Mouse (Mus musculus) hindbrain, embryonic 15.5 days (tissue): ENCODE results near the gene Mreg. TPM values are rescaled to one million over a fixed set of nuclear protein-coding genes. Genes with fewer than 3 reads are reported as not detected.

Source experiments
- ATAC-seq: fragments of 200-750 bp; cut with Nextera tagmentation; 2 replicates; pipeline ENCODE4 v1.8.0; 2017; ENCODE audit warnings: low read depth, moderate number of reproducible peaks, moderate TSS enrichment; ENCODE audit not compliant: low FRiP score
- H3K27ac ChIP-seq: fragments of 300-500 bp; sonication (generic); replicated peaks from 2 replicates; pipeline ENCODE4 v1.5.1; 2015; ENCODE audit warnings: mild to moderate bottlenecking, inconsistent platforms
- H3K27me3 ChIP-seq: fragments of 300-500 bp; sonication (generic); 2 replicates; pipeline ENCODE4 v1.6.1; 2015; ENCODE audit warnings: control low read depth, inconsistent platforms
- H3K36me3 ChIP-seq: fragments of 300-500 bp; sonication (generic); 2 replicates; pipeline ENCODE4 v1.6.1; 2015; ENCODE audit warnings: control low read depth, inconsistent platforms
- H3K4me1 ChIP-seq: fragments of 300-500 bp; sonication (generic); replicated peaks from 2 replicates; pipeline ENCODE4 v1.6.1; 2015; ENCODE audit warnings: control low read depth, inconsistent platforms
- H3K4me2 ChIP-seq: fragments of 300-500 bp; sonication (generic); 2 replicates; pipeline ENCODE4 v1.6.1; 2015; ENCODE audit warnings: moderate library complexity, mild to moderate bottlenecking, inconsistent platforms
- H3K4me3 ChIP-seq: fragments of 300-500 bp; sonication (generic); 2 replicates; pipeline ENCODE4 v1.5.1; 2015; ENCODE audit warnings: mild to moderate bottlenecking, inconsistent platforms
- H3K9ac ChIP-seq: fragments of 300-500 bp; sonication (generic); 2 replicates; pipeline ENCODE4 v1.6.1; 2015; ENCODE audit warnings: inconsistent platforms
- H3K9me3 ChIP-seq: fragments of 300-500 bp; sonication (generic); 2 replicates; pipeline ENCODE4 v1.6.1; 2016; ENCODE audit warnings: control low read depth, inconsistent platforms
- WGBS: fragments of 180-500 bp; shearing (Covaris S2); methylation state at CpG from one replicate; pipeline ENCODE4 v1.1.7; 2015; 5-methylcytosine and 5-hydroxymethylcytosine counted together
- polyA plus RNA-seq: library from polyadenylated mRNA; unstranded; fragments of >200 nt; fragmentation: Nextera tagmentation; extraction: Ambion mirVana; gene quantifications from 2 replicates; pipeline ENCODE4 v1.2.1, GENCODE M21; 2015

The Mreg gene
- polyA plus RNA-seq, 1 experiment from 2014 or later: 2.7 TPM

DNA sequence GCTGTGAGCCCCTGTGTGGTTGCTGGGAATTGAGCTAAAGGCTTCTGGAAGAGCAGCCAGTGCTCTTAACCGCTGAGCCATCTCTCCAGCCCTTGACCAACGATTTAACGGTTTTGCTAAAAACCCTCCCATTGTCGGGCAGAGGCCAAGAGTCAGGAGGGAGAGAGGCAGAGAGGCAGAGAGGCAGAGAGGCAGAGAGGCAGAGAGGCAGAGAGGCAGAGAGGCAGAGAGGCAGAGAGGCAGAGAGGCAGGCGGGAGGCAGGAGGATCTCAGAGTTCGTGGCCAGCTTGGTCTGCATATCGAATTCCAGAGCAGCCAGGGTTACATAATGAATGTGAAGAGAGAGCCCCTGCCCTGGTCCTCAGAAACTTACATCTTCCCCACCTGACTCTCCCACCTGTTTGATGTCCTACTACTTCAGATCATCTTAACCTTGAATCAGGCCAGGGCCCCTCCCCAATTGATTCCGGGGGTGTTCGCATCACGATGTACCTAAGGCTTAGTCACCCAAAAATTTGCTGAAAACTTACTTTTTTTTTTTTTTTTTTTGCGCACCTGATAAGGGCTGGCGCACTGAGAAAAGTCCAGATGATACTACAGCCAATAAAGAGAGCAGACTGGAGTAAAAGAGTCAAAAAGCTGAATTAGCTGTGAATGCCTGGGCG is 13.1 kb upstream of the Mreg start:
- no peak for ATAC-seq
- Histone ChIP-seq H3K4me1 (peaks cover 6% of the 10 kb centered on the region; the same call in 1 of the 2 replicates), H3K9ac (peak overlapping the region; percentile 24), H3K27ac (peak overlapping the region; percentile 54; the same call in 1 of the 2 replicates), H3K36me3 (no peaks in the 10 kb centered on the region), H3K27me3 (0 out of 2 replicates have a peak, but pooled peaks cover 9% of the 10 kb centered on the region), H3K4me2 (peak overlapping the region; percentile 60), H3K4me3 (peak overlapping the region; percentile 43), H3K9me3 (no peaks in the 10 kb centered on the region)
- 4% methylated on average over 13 of the region's 13 CpGs for WGBS

DNA sequence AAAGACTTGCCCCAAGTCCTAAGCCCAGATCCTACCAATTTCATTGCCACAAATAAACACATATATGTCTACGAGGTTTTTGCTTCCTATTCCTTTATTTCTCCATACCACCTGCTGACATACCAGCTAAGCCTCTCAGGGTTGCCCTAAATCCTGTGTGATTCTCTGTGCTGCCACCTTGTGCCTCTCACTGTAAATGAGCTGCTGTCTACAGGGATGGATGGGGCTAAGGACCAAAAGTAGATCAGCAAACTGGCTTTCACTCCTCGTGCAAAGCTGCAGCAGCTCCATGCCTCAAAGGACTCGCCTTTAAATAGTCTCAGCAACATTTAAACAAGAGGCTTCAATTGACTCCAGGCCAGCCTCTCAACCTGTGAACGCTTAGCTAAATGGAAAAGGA is 7.9 kb upstream of the Mreg start:
- WGBS: 23% methylated on average over 4 of the region's 4 CpGs
- H3K9me3 ChIP-seq: no peaks in the 10 kb centered on the region
- H3K9ac ChIP-seq: no peak overlapping the region
- H3K27ac ChIP-seq: no peak overlapping the region
- 0 out of 2 replicates have a peak, but pooled peaks have one; percentile 31 for ATAC-seq
- H3K4me1 ChIP-seq: no peaks in the 10 kb centered on the region
- H3K4me3 ChIP-seq: no peak overlapping the region
- H3K36me3 ChIP-seq: no peaks in the 10 kb centered on the region
- no peak overlapping the region for H3K4me2 ChIP-seq
- 0 out of 2 replicates have a peak, but pooled peaks cover 9% of the 10 kb centered on the region for H3K27me3 ChIP-seq

DNA sequence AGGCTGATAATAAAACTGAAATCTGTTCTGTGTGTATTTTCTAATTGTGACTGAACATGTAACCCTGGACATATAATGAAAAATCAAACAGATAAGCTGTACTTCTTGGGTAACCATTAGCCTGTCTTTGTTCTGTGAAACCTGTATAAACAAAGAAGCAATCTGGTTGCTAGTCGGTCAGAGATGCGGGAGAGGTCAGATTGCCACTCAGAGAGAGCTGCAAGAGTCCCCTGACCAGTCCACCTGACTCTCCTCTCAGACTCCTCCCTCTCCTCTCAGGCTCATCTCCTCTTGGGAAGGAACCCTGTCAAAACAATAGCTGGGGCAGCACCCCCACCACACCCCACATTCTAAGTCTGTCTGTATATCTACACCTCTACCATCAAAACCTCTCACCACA is 7.0 kb upstream of the Mreg start:
- Histone ChIP-seq H3K27me3 (0 out of 2 replicates have a peak, but pooled peaks cover 5% of the 10 kb centered on the region), H3K4me3 (no peak overlapping the region), H3K4me1 (no peaks in the 10 kb centered on the region), H3K27ac (no peak overlapping the region), H3K9ac (no peak overlapping the region), H3K4me2 (no peak overlapping the region), H3K36me3 (no peaks in the 10 kb centered on the region), H3K9me3 (no peaks in the 10 kb centered on the region)
- WGBS: 55% methylated on average over 2 of the region's 2 CpGs
- ATAC-seq: no peak

DNA sequence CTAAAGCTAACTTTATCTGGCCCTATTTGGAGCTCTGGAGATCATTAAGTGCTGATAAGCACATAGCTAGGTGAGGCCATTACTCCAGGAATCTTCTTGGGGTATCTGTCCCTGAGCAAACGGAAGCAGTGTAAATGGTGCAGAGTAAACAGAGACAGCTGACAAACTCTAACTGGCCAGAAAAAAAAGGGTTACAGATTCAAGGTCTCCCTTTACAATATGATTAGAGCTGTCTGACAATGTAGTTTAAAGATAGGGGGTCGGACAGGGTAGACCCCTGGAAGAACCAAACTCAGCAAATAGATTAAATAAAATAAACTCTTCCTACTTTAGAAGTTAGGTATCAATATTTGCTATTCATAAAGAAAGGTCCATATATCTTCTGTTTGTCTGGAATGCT is 6.5 kb upstream of the Mreg start:
- 83% methylated on average over 2 of the region's 2 CpGs for WGBS

DNA sequence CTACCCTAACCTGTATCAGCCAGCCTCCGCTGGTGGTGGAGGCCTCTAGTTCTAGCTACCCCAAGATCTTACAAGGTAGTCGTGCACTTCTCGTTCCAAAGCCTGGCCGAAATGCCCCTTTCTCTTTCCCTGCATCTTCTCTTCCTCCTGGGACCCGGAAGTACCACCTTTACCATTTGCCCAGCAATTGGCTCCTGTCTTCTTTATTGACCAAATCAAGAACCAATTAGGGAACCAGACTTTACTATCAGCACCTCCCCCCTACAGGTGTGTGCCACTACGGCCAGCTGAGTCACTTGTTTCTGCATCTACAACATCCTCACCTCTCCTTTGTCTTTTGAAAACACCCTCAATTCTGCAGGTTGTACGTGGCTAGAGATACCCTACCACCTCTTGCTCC is 4.7 kb upstream of the Mreg start:
- no peak overlapping the region for H3K4me3 ChIP-seq
- ATAC-seq: no peak
- peaks cover 4% of the 10 kb centered on the region; the same call in 1 of the 2 replicates for H3K4me1 ChIP-seq
- H3K9me3 ChIP-seq: no peaks in the 10 kb centered on the region
- H3K9ac ChIP-seq: no peak overlapping the region
- H3K4me2 ChIP-seq: no peak overlapping the region
- H3K27ac ChIP-seq: no peak overlapping the region
- no peaks in the 10 kb centered on the region for H3K27me3 ChIP-seq
- WGBS: 85% methylated on average over 7 of the region's 7 CpGs
- H3K36me3 ChIP-seq: no peaks in the 10 kb centered on the region

More for the DNA sequence above, 6.5 kb upstream of the Mreg start:
- no peak for ATAC-seq
- H3K9me3 ChIP-seq: no peaks in the 10 kb centered on the region
- H3K4me1 ChIP-seq: no peaks in the 10 kb centered on the region
- no peak overlapping the region for H3K27ac ChIP-seq
- 0 out of 2 replicates have a peak, but pooled peaks cover under 1% of the 10 kb centered on the region for H3K27me3 ChIP-seq
- H3K4me2 ChIP-seq: no peak overlapping the region
- no peak overlapping the region for H3K9ac ChIP-seq
- H3K36me3 ChIP-seq: no peaks in the 10 kb centered on the region
- H3K4me3 ChIP-seq: no peak overlapping the region

DNA sequence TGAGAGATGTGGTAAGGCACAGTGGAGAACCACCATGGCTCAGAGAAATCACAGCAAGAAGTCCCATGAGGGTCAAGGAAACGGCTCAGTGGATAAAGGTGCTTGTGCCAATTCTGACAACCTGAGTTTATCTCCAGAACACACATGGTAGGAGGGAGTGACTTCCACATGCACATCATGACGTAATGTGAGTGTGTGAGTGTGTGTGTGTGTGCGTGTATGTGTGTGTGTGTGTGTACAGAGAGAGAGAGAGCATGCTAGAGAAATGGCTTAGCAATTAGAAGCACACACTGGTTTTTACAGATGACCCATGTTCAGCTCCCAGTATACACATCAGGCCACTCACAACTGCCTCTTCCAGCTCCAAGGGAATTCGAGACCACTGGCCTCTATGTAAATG is 3.1 kb upstream of the Mreg start:
- WGBS: 81% methylated on average over 4 of the region's 4 CpGs
- Histone ChIP-seq H3K9ac (no peak overlapping the region), H3K27me3 (no peaks in the 10 kb centered on the region), H3K4me3 (no peak overlapping the region), H3K9me3 (no peaks in the 10 kb centered on the region), H3K4me1 (peaks cover 12% of the 10 kb centered on the region), H3K4me2 (no peak overlapping the region), H3K27ac (no peak overlapping the region), H3K36me3 (no peaks in the 10 kb centered on the region)
- no peak for ATAC-seq

DNA sequence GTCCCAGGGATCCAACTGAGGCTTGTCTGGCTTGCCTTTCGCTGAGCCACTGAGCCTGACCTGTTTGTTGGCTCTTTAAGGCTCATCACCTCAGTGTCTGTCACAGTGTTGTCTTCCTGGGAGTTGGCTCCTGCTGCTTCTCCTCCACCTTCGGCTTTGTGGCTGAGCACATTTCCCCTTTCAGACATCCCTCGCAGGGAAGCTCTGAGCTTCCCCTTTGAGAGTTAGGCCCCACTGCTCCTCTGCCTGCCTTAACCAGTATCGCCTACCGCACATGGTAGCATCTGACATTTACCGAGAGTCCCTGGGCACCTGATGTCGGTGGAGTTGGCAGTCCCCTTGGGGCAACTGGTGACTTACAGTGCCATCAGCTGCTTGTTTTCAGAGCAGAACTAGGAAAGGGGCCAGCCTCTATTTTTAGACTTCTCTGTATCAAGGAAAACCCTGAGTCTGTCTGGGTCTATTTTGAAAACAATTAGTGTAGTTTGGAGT is 2.4 kb upstream of the Mreg start:
- H3K27ac ChIP-seq: no peak overlapping the region

DNA sequence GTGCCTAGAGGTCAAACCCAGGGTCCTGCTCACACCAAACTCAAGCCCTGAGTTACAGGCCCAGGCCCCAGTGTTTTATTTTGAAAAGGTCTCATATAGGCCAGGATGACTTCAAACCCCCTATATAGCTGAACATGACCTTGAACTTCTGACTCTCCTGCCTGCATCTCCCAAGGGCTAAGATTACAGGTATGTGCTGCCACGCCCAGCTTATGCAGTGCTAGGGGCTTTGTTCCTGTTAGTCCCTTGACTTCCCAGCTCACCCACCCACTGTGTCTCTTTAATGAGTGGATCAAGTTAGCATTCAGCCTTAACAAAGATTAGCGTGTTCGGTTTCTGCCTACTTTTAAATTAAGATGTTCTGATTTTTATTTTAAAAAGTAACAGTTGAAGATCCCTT is 1.8 kb upstream of the Mreg start:
- Histone ChIP-seq H3K9ac (no peak overlapping the region), H3K4me2 (no peak overlapping the region), H3K36me3 (no peaks in the 10 kb centered on the region), H3K4me1 (peaks cover 12% of the 10 kb centered on the region), H3K27ac (no peak overlapping the region), H3K9me3 (no peaks in the 10 kb centered on the region), H3K4me3 (no peak overlapping the region), H3K27me3 (no peaks in the 10 kb centered on the region)
- ATAC-seq: no peak
- 93% methylated on average over 3 of the region's 3 CpGs for WGBS

More for the DNA sequence above, 2.4 kb upstream of the Mreg start:
- Histone ChIP-seq H3K4me3 (no peak overlapping the region), H3K4me2 (no peak overlapping the region), H3K4me1 (peaks cover 12% of the 10 kb centered on the region), H3K36me3 (no peaks in the 10 kb centered on the region), H3K27me3 (no peaks in the 10 kb centered on the region), H3K9me3 (no peaks in the 10 kb centered on the region), H3K9ac (no peak overlapping the region)
- WGBS: 54% methylated on average over 7 of the region's 7 CpGs
- no peak for ATAC-seq

DNA sequence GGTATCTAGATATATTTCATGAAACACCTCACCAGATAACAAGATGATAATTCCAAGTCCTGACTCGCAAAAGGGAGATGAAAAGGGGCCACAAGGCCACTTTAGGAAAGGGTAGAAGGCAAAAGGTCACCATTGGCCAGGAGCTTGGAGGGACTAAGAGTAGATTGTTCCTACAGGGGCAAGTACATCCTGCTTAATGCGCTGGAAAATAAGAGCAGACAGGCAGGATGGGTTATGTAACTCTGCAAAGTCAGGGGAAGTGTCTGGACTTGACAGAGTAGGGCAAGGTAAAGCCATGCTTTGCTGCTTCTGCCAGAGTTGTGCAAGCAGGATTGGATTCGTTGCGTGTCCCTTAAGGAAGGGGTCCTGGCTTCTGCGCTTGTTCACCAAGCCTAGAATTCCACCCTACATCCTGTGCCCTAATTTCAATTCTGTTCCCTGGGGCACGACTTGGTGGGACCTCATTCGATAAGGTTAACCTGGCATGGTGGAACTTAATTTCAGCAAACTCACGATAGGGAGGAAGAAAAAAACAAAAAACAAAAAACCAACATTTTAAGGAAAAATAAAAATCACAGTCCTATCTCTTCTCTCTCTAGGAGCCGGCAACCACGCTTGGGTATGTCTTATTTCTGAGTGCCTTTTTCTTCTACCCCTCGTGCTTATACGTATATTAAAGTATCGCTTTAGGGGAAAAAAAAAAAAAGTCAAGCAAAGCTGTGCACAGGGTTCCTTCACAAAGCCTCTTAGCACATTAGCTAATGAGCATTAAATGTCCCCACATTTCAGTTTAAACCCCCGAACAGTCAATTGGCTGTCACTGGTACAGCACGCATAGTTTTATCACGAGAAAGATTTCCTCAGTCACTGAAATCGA is 1.1 kb downstream of the Mreg start:
- H3K9me3 ChIP-seq: no peaks in the 10 kb centered on the region
- no peaks in the 10 kb centered on the region for H3K36me3 ChIP-seq
- peaks cover 12% of the 10 kb centered on the region for H3K4me1 ChIP-seq
- H3K4me3 ChIP-seq: peak overlapping the region; percentile 84
- H3K27ac ChIP-seq: no peak overlapping the region
- H3K27me3 ChIP-seq: no peaks in the 10 kb centered on the region
- H3K4me2 ChIP-seq: peak overlapping the region; percentile 99
- WGBS: 24% methylated on average over 17 of the region's 17 CpGs
- no peak overlapping the region for H3K9ac ChIP-seq
- no peak for ATAC-seq

DNA sequence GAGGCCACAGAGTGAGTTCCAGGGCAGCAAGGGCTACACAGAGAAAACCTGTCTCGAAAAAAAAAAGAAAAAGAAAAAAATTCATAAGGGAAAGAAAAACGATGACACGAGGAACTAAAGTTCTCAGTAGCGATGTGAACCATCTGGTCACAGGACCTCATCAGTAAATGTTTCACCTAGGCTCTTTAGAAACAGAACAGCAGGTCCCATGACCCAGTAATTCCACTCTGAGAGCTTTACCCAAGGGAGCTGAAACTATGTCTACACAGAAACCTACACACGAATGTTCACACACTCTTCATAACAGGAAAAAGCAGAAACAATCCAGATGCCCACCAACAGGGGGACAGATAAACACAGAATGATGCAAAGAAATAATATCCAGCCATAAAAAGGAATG is 4.0 kb downstream of the Mreg start:
- Histone ChIP-seq H3K27ac (no peak overlapping the region), H3K27me3 (no peaks in the 10 kb centered on the region), H3K9me3 (no peaks in the 10 kb centered on the region), H3K9ac (no peak overlapping the region), H3K36me3 (no peaks in the 10 kb centered on the region), H3K4me2 (no peak overlapping the region), H3K4me3 (no peak overlapping the region), H3K4me1 (peaks cover 12% of the 10 kb centered on the region)
- ATAC-seq: no peak
- 90% methylated on average over 5 of the region's 5 CpGs for WGBS

DNA sequence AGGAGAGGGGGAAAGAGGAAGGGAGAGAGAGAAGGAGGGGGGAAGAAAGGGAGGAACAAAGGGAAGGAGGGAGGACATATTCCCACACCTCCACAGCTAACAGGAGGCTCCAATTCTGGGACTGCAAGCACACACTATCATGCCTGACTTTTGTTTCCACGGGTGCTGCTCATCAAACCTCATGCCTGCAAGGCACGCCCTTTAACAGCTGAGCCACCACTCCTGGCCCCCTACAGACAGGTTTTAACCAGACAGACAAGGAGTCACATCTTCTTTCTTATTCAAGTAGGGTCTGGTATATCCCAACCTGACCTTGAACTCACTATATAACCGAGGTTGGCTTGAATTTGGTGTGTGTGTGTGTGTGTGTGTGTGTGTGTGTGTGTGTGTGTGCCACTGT is 7.0 kb downstream of the Mreg start:
- Histone ChIP-seq H3K27ac (no peak overlapping the region), H3K36me3 (no peaks in the 10 kb centered on the region), H3K4me2 (no peak overlapping the region), H3K27me3 (no peaks in the 10 kb centered on the region), H3K4me1 (no peaks in the 10 kb centered on the region), H3K4me3 (no peak overlapping the region), H3K9me3 (no peaks in the 10 kb centered on the region), H3K9ac (no peak overlapping the region)
- 75% methylated on average over 3 of the region's 3 CpGs for WGBS
- no peak for ATAC-seq

DNA sequence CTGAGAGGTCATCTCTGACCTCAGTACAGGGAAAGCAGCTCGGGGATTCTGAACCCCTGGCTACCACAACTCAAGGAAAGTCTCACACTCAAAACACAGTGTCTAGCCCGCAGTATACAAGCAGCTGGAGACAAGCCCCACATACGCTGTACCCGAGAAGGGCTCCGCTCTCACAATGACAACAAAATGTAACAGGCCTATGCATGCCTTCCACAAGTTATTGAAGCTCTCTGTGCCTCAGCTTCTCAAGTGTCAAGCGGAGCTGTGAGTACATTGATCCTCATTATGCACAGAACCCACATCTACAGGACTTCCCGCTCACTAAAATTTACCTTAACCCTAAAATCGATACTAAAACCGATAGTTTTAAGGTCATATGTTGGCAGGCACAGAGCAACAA is 8.9 kb downstream of the Mreg start:
- Histone ChIP-seq H3K27me3 (no peaks in the 10 kb centered on the region), H3K4me3 (no peak overlapping the region), H3K4me1 (peaks cover 3% of the 10 kb centered on the region; the same call in 1 of the 2 replicates), H3K9ac (no peak overlapping the region), H3K4me2 (no peak overlapping the region), H3K27ac (no peak overlapping the region), H3K36me3 (no peaks in the 10 kb centered on the region), H3K9me3 (no peaks in the 10 kb centered on the region)
- 90% methylated on average over 9 of the region's 9 CpGs for WGBS
- ATAC-seq: no peak
